Mouse (Mus musculus): ENCODE measurements around the gene Rpl10l. TPM values are rescaled to one million over a fixed set of nuclear protein-coding genes. Genes with fewer than 3 reads are reported as not detected.

Gene Rpl10l
- total RNA-seq (2014; rRNA removed): not detected in 2 replicates
- polyA plus RNA-seq (2012; rRNA removed): not detected in 2 replicates

GRCm38 (mm10) chr12:66283991-66284622 is at the start of gene Rpl10l:
TSS of gene Rpl10l (minus strand) at chr12:66284401.
- no peak within 1 kb of the TSS for H3K4me3 ChIP-seq (ENCODE audit: insufficient read depth, low read depth, low read length)
- H3K27ac ChIP-seq (replicated peaks; ENCODE audit: insufficient read depth, low read depth, low read length): no peak within 1 kb of the TSS
- WGBS: 94% methylated on average over 44 of the region's 44 CpGs
- TF ChIP-seq CTCF (IDR thresholded peaks at IDR 0.05; ENCODE audit: low read depth, low read length) (no peak), POLR2A (IDR thresholded peaks at IDR 0.05; ENCODE audit: extremely low read depth, insufficient read depth, low read length) (no peak)
- no peak within 1 kb of the TSS for H3K9ac ChIP-seq (ENCODE audit: low read depth, low read length)
- H3K36me3 ChIP-seq (ENCODE audit: control insufficient read depth, insufficient read depth, low read length): no peaks in the 10 kb centered on the region
- H3K4me1 ChIP-seq (ENCODE audit: control insufficient read depth, insufficient read depth, low read length): no peaks in the 10 kb centered on the region
- DNase-seq (ENCODE audit: extremely low read depth, low read depth, low spot score): no peak
- H3K27me3 ChIP-seq (ENCODE audit: control insufficient read depth, insufficient read depth, low read length): no peaks in the 10 kb centered on the region
- no peaks in the 10 kb centered on the region for H3K79me2 ChIP-seq (ENCODE audit: control insufficient read depth, insufficient read depth, low read length)

GRCm38 (mm10) chr12:66275890-66276289 is 8.3 kb downstream of the Rpl10l start:
- no peak overlapping the region for H3K4me3 ChIP-seq (ENCODE audit: insufficient read depth, low read depth, low read length)
- H3K4me1 ChIP-seq (ENCODE audit: control insufficient read depth, insufficient read depth, low read length): no peaks in the 10 kb centered on the region
- no peak for TF ChIP-seq POLR2A (IDR thresholded peaks at IDR 0.05; ENCODE audit: extremely low read depth, insufficient read depth, low read length)
- no peak for TF ChIP-seq CTCF (IDR thresholded peaks at IDR 0.05; ENCODE audit: low read depth, low read length)
- no peaks in the 10 kb centered on the region for H3K27me3 ChIP-seq (ENCODE audit: control insufficient read depth, insufficient read depth, low read length)
- H3K27ac ChIP-seq (replicated peaks; ENCODE audit: insufficient read depth, low read depth, low read length): no peak overlapping the region
- no peak for DNase-seq (ENCODE audit: extremely low read depth, low read depth, low spot score)
- H3K36me3 ChIP-seq (ENCODE audit: control insufficient read depth, insufficient read depth, low read length): no peaks in the 10 kb centered on the region
- H3K79me2 ChIP-seq (ENCODE audit: control insufficient read depth, insufficient read depth, low read length): no peaks in the 10 kb centered on the region
- H3K9ac ChIP-seq (ENCODE audit: low read depth, low read length): no peak overlapping the region
- 69% methylated on average over 3 of the region's 3 CpGs for WGBS

GRCm38 (mm10) chr12:66245461-66246099 is 38.6 kb downstream of the Rpl10l start:
- Histone ChIP-seq H3K4me1 (ENCODE audit: control insufficient read depth, insufficient read depth, low read length) (no peaks in the 10 kb centered on the region), H3K9ac (ENCODE audit: low read depth, low read length) (no peak overlapping the region), H3K27ac (replicated peaks; ENCODE audit: insufficient read depth, low read depth, low read length) (no peak overlapping the region), H3K36me3 (ENCODE audit: control insufficient read depth, insufficient read depth, low read length) (no peaks in the 10 kb centered on the region), H3K27me3 (ENCODE audit: control insufficient read depth, insufficient read depth, low read length) (no peaks in the 10 kb centered on the region), H3K4me3 (ENCODE audit: insufficient read depth, low read depth, low read length) (no peak overlapping the region), H3K79me2 (ENCODE audit: control insufficient read depth, insufficient read depth, low read length) (no peaks in the 10 kb centered on the region)
- WGBS: 87% methylated on average over 6 of the region's 6 CpGs
- TF ChIP-seq CTCF (IDR thresholded peaks at IDR 0.05; ENCODE audit: low read depth, low read length): no peak
- TF ChIP-seq POLR2A (IDR thresholded peaks at IDR 0.05; ENCODE audit: extremely low read depth, insufficient read depth, low read length): no peak
- no peak for DNase-seq (ENCODE audit: extremely low read depth, low read depth, low spot score)

GRCm38 (mm10) chr12:66234158-66234557 is 50.0 kb downstream of the Rpl10l start:
- Histone ChIP-seq H3K4me3 (ENCODE audit: insufficient read depth, low read depth, low read length) (no peak overlapping the region), H3K4me1 (ENCODE audit: control insufficient read depth, insufficient read depth, low read length) (no peaks in the 10 kb centered on the region), H3K27ac (replicated peaks; ENCODE audit: insufficient read depth, low read depth, low read length) (no peak overlapping the region), H3K27me3 (ENCODE audit: control insufficient read depth, insufficient read depth, low read length) (no peaks in the 10 kb centered on the region), H3K36me3 (ENCODE audit: control insufficient read depth, insufficient read depth, low read length) (no peaks in the 10 kb centered on the region), H3K79me2 (ENCODE audit: control insufficient read depth, insufficient read depth, low read length) (no peaks in the 10 kb centered on the region), H3K9ac (ENCODE audit: low read depth, low read length) (no peak overlapping the region)
- WGBS: 77% methylated on average over 3 of the region's 3 CpGs
- TF ChIP-seq CTCF (IDR thresholded peaks at IDR 0.05; ENCODE audit: low read depth, low read length) (no peak), POLR2A (IDR thresholded peaks at IDR 0.05; ENCODE audit: extremely low read depth, insufficient read depth, low read length) (no peak)
- DNase-seq (ENCODE audit: extremely low read depth, low read depth, low spot score): no peak

Measured in liver, adult 2 months (tissue).